Mouse (Mus musculus) myocyte (in vitro differentiated cells): Measurements from ENCODE around the gene Prkca. TPM values are rescaled to one million over a fixed set of nuclear protein-coding genes. Genes with fewer than 3 reads are reported as not detected.

ENCODE experiments used
- H3K27me3 ChIP-seq: one replicate; pipeline ENCODE4 v1.6.1; 2011; ENCODE audit not compliant: control insufficient read depth, insufficient read depth, insufficient read length
- H3K36me3 ChIP-seq: one replicate; pipeline ENCODE4 v1.6.1; 2011; ENCODE audit not compliant: control insufficient read depth, insufficient read depth
- H3K4me2 ChIP-seq: one replicate; pipeline ENCODE4 v1.6.1; 2011; ENCODE audit warnings: low read depth, control low read depth
- H3K4me3 ChIP-seq: one replicate; pipeline ENCODE4 v1.5.1; 2011; ENCODE audit warnings: mild to moderate bottlenecking, control low read depth, moderate library complexity
- H3K79me2 ChIP-seq: one replicate; pipeline ENCODE4 v1.6.1; 2011; ENCODE audit not compliant: control insufficient read depth, insufficient read depth
- H3ac ChIP-seq: one replicate; pipeline ENCODE4 v1.6.1; 2011; ENCODE audit not compliant: control insufficient read depth, insufficient read length
- CEBPB ChIP-seq: IDR thresholded peaks from 2 replicates; pipeline ENCODE4 v1.6.1; 2011; ENCODE audit warnings: mild to moderate bottlenecking, moderate library complexity; ENCODE audit not compliant: poor library complexity, insufficient read depth, severe bottlenecking
- E2F4 ChIP-seq: IDR thresholded peaks from one replicate; pipeline ENCODE4 v1.6.1; 2011; ENCODE audit warnings: mild to moderate bottlenecking, control low read depth, moderate library complexity; ENCODE audit not compliant: insufficient read depth
- MAX ChIP-seq: IDR thresholded peaks from one replicate; pipeline ENCODE4 v1.6.1; 2011; ENCODE audit warnings: low read depth, mild to moderate bottlenecking, control low read depth
- MYOD1 ChIP-seq, 3 experiments: IDR thresholded peaks; one replicate each; pipeline ENCODE4 v1.6.1; 2011; ENCODE audit warnings: control low read depth in 2 of 3, low read depth in 2 of 3, mild to moderate bottlenecking in 2 of 3, moderate library complexity in 1 of 3; ENCODE audit not compliant: insufficient read length in 2 of 3, control insufficient read depth in 1 of 3
- MYOG ChIP-seq, 3 experiments: IDR thresholded peaks; one replicate each; pipeline ENCODE4 v1.6.1; 2011; ENCODE audit warnings: control low read depth in 2 of 3, low read depth in 2 of 3, mild to moderate bottlenecking in 2 of 3; ENCODE audit not compliant: insufficient read length in 2 of 3, control insufficient read depth in 1 of 3, insufficient read depth in 1 of 3
- POLR2A ChIP-seq: IDR thresholded peaks from one replicate; pipeline ENCODE4 v1.6.1; 2011; ENCODE audit warnings: low read depth, mild to moderate bottlenecking, control low read depth, moderate library complexity; ENCODE audit not compliant: insufficient read length
- POLR2AphosphoS2 ChIP-seq: IDR thresholded peaks from one replicate; pipeline ENCODE4 v1.6.1; 2011; ENCODE audit warnings: low read depth, control low read depth; ENCODE audit not compliant: insufficient read length
- REST ChIP-seq: IDR thresholded peaks from one replicate; pipeline ENCODE4 v1.6.1; 2011; ENCODE audit warnings: mild to moderate bottlenecking, control low read depth, moderate library complexity; ENCODE audit not compliant: insufficient read depth, insufficient read length
- SRF ChIP-seq: IDR thresholded peaks from one replicate; pipeline ENCODE4 v1.6.1; 2011; ENCODE audit warnings: low read depth; ENCODE audit not compliant: control insufficient read depth, insufficient read length
- TCF12 ChIP-seq: IDR thresholded peaks from one replicate; pipeline ENCODE4 v1.6.1; 2011; ENCODE audit warnings: mild to moderate bottlenecking, control low read depth; ENCODE audit not compliant: poor library complexity, insufficient read depth, severe bottlenecking
- TCF3 ChIP-seq: IDR thresholded peaks from one replicate; pipeline ENCODE4 v1.6.1; 2011; ENCODE audit warnings: low read depth, control low read depth; ENCODE audit not compliant: insufficient read length
- USF1 ChIP-seq: IDR thresholded peaks from one replicate; pipeline ENCODE4 v1.6.1; 2011; ENCODE audit warnings: low read depth, mild to moderate bottlenecking, control low read depth, moderate library complexity
- polyA plus RNA-seq: library from polyadenylated mRNA; unstranded; fragments of >200 nt; fragmentation: generic; extraction: Trizol; gene quantifications from one replicate; pipeline ENCODE4 v1.2.1, GENCODE M21; 2012; ENCODE audit warnings: missing spikeins

Prkca gene
- polyA plus RNA-seq, 1 experiment = 15.3 TPM

DNA sequence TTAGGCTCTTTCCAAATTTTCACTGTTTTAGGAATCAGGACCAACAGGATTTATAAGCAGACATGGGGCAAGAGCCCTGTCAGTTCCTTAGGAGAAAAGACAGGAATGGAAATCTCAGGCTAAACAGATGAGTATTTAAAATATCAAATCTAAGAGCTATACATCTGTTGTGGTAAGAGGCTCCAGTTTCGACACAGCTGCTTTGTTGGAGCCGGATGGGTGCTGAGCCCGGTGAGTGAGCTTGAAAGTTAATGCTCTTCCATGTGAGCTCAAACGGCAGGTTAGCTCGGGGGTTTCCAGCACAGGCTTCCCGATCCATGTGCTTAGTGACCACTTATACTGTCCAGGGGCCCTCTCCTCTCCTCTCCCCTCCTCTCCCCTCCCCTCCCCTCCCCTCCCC is 273.7 kb downstream of the Prkca start:
- Histone ChIP-seq H3K36me3 (no peaks in the 10 kb centered on the region), H3K4me2 (no peak overlapping the region), H3K4me3 (no peak overlapping the region), H3K79me2 (no peaks in the 10 kb centered on the region), H3ac (no peak overlapping the region), H3K27me3 (no peaks in the 10 kb centered on the region)
- no peak for TF ChIP-seq CEBPB
- no peak for TF ChIP-seq USF1
- no peak for TF ChIP-seq REST
- no peak for TF ChIP-seq POLR2A
- no peak for TF ChIP-seq POLR2AphosphoS2
- no peak for TF ChIP-seq MAX
- peak in 2 of 3 experiments; percentile 17 to 56 for TF ChIP-seq MYOG (IDR thresholded peaks at IDR 0.05; ENCODE audit: control insufficient read depth in 1 of 3, insufficient read depth in 1 of 3, insufficient read length in 2 of 3, low read depth in 2 of 3)
- no peak for TF ChIP-seq TCF3
- TF ChIP-seq TCF12 = peak; percentile 8
- peak in 2 of 3 experiments; percentile 40 to 54 for TF ChIP-seq MYOD1 (IDR thresholded peaks at IDR 0.05; ENCODE audit: control insufficient read depth in 1 of 3, insufficient read length in 2 of 3, low read depth in 2 of 3)
- TF ChIP-seq SRF = no peak

DNA sequence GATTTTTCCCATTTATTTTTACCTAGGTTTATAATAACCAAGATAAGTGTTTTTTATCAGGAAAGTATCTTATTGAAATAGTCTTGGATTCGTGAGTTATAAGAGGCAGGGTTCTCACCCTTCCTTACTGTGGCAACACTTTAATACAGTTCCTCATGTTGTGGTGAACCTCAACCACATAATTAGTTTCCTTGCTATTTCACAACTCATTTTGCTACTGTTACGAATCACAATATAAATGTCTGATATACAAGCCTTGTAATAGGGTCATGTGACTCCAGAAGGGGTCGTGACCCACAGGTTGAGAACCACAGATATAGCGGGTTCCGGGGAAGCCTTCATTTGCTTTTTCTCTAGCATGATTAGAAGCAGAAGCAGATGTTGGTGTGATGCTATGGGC is 275.3 kb downstream of the Prkca start:
- no peak for TF ChIP-seq REST
- TF ChIP-seq MYOD1 (IDR thresholded peaks at IDR 0.05; ENCODE audit: control insufficient read depth in 1 of 3, insufficient read length in 2 of 3, low read depth in 2 of 3) = no peak
- TF ChIP-seq TCF3 = no peak
- TF ChIP-seq TCF12 = no peak
- no peak for TF ChIP-seq POLR2AphosphoS2
- Histone ChIP-seq H3K36me3 (no peaks in the 10 kb centered on the region), H3K79me2 (no peaks in the 10 kb centered on the region), H3K27me3 (no peaks in the 10 kb centered on the region), H3K4me3 (no peak overlapping the region), H3ac (no peak overlapping the region), H3K4me2 (no peak overlapping the region)

DNA sequence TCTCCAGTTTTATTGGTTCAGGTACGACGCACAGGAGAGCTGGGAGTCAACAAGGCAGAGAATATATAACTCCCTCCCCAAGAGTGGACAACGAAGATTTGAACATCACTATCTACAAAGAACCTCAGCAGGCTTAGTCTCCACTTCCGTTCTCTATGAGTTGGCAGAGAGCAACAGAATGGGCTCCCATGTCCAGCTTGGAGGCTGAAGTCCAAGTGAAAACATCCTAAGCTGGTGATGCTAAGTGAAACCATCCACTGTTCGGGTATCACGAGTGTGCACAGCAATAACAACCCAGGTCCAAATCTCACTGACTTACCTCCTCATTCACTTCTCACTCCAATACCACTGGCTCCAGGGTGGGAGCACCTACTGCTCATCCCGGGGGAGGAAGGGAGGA is 276.6 kb downstream of the Prkca start:
- TF ChIP-seq USF1 = no peak
- no peak for TF ChIP-seq POLR2AphosphoS2
- TF ChIP-seq SRF = no peak
- TF ChIP-seq CEBPB = no peak
- no peak for TF ChIP-seq MYOD1 (IDR thresholded peaks at IDR 0.05; ENCODE audit: control insufficient read depth in 1 of 3, insufficient read length in 2 of 3, low read depth in 2 of 3)
- no peak for TF ChIP-seq POLR2A
- TF ChIP-seq MAX = no peak
- TF ChIP-seq E2F4 = no peak
- TF ChIP-seq MYOG (IDR thresholded peaks at IDR 0.05; ENCODE audit: control insufficient read depth in 1 of 3, insufficient read depth in 1 of 3, insufficient read length in 2 of 3, low read depth in 2 of 3) = no peak
- no peak for TF ChIP-seq REST
- no peak for TF ChIP-seq TCF3
- TF ChIP-seq TCF12 = no peak
- no peak overlapping the region for H3K4me2 ChIP-seq

DNA sequence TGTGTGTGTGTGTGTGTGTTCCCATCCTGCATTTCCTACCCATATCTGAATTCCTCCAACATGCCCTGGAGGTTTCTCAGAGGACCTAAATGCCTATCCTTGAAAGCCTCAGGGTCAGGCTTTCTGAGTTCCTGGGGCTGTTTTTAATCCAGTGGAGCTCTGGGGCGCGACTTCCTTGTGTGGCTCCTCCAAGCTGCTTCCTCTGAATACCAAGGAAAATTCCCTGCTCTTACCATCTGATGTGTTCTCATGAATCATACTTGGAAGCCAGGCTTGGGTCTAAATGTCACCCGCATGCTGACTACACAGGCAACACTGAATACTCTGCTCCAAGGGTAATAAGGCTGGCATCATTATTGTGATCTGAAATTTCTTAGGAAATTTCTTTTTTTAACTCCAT is 279.3 kb downstream of the Prkca start:
- no peaks in the 10 kb centered on the region for H3K36me3 ChIP-seq
- H3K79me2 ChIP-seq = no peaks in the 10 kb centered on the region
- H3K27me3 ChIP-seq = no peaks in the 10 kb centered on the region
- no peak overlapping the region for H3K4me3 ChIP-seq
- H3K4me2 ChIP-seq = no peak overlapping the region
- no peak for TF ChIP-seq CEBPB
- TF ChIP-seq MYOD1 (IDR thresholded peaks at IDR 0.05; ENCODE audit: control insufficient read depth in 1 of 3, insufficient read length in 2 of 3, low read depth in 2 of 3) = no peak
- no peak for TF ChIP-seq SRF
- no peak for TF ChIP-seq MAX
- no peak overlapping the region for H3ac ChIP-seq

More for the DNA sequence above, 276.6 kb downstream of the Prkca start:
- H3K27me3 ChIP-seq = no peaks in the 10 kb centered on the region
- no peaks in the 10 kb centered on the region for H3K36me3 ChIP-seq
- H3ac ChIP-seq = no peak overlapping the region
- H3K4me3 ChIP-seq = no peak overlapping the region
- H3K79me2 ChIP-seq = no peaks in the 10 kb centered on the region

DNA sequence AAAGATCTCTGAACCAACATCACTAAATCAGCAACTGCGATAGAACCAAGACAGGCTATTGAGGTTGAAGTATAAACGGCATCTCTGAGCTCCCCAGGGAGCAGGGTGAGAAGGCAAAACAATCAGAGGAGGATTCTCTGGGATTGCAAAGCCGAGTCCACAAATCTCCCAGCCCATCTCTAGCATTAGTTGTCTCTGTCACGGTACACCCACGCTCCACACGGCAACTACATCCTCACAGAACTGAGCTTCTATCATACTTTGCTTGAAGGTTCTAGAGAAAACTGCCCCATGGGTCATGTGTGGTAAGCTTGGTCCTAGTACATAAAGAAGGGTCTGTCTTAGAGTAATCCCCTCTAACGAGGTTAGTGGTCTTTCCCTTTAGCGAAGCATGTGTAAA is 280.6 kb downstream of the Prkca start:
- Histone ChIP-seq H3K36me3 (no peaks in the 10 kb centered on the region), H3K4me3 (no peak overlapping the region), H3ac (no peak overlapping the region), H3K4me2 (no peak overlapping the region), H3K27me3 (no peaks in the 10 kb centered on the region), H3K79me2 (no peaks in the 10 kb centered on the region)
- TF ChIP-seq POLR2A = no peak
- TF ChIP-seq TCF12 = no peak
- TF ChIP-seq CEBPB = no peak
- TF ChIP-seq E2F4 = no peak
- no peak for TF ChIP-seq USF1
- no peak for TF ChIP-seq POLR2AphosphoS2
- no peak for TF ChIP-seq MAX
- TF ChIP-seq REST = no peak
- no peak for TF ChIP-seq SRF
- TF ChIP-seq MYOD1 (IDR thresholded peaks at IDR 0.05; ENCODE audit: control insufficient read depth in 1 of 3, insufficient read length in 2 of 3, low read depth in 2 of 3) = no peak
- TF ChIP-seq TCF3 = no peak
- no peak for TF ChIP-seq MYOG (IDR thresholded peaks at IDR 0.05; ENCODE audit: control insufficient read depth in 1 of 3, insufficient read depth in 1 of 3, insufficient read length in 2 of 3, low read depth in 2 of 3)
